ENCODE assay signal across 8 mouse cellular contexts in genomic region chr16:97851741-97852319, GRCm38 (mm10). TPM values are rescaled to one million over a fixed set of nuclear protein-coding genes. Genes with fewer than 3 reads are reported as not detected.
DNase-seq lines count a peak whose midpoint lies in the region; ATAC-seq lines count a peak whose summit lies in the region.

TSS of gene Prdm15 (minus strand) at chr16:97851850.

- ATAC-seq in heart, embryonic 15.5 days (replicated peaks; ENCODE audit: insufficient number of reproducible peaks, insufficient read depth, low FRiP score, low read depth), result peak; percentile 88
- ATAC-seq in liver, embryonic 12.5 days, result peak; percentile 84
- ATAC-seq in stomach, embryonic 16.5 days (ENCODE audit: insufficient read depth, low FRiP score), result peak; percentile 90

- H3K9me3 ChIP-seq in forebrain, embryonic 10.5 days, result no peaks in the 10 kb centered on the region
- no peaks in the 10 kb centered on the region for H3K9me3 ChIP-seq in heart, embryonic 15.5 days (replicated peaks)
- H3K9me3 ChIP-seq in liver, embryonic 12.5 days (replicated peaks), result no peaks in the 10 kb centered on the region
- no peaks in the 10 kb centered on the region for H3K9me3 ChIP-seq in stomach, embryonic 16.5 days (replicated peaks; ENCODE audit: control insufficient read depth, low read length)

- H3K36me3 ChIP-seq in forebrain, embryonic 10.5 days (replicated peaks), result peaks cover 24% of the 10 kb centered on the region
- H3K36me3 ChIP-seq in heart, embryonic 15.5 days, result no peaks in the 10 kb centered on the region
- H3K36me3 ChIP-seq in liver, embryonic 12.5 days, result peaks cover 8% of the 10 kb centered on the region; the same call in 1 of the 2 replicates
- no peaks in the 10 kb centered on the region for H3K36me3 ChIP-seq in stomach, embryonic 16.5 days (ENCODE audit: control insufficient read depth, insufficient read depth, low read length)

- peaks cover 32% of the 10 kb centered on the region for H3K4me1 ChIP-seq in forebrain, embryonic 10.5 days
- H3K4me1 ChIP-seq in heart, embryonic 15.5 days (replicated peaks), result peaks cover 34% of the 10 kb centered on the region
- H3K4me1 ChIP-seq in liver, embryonic 12.5 days, result peaks cover 49% of the 10 kb centered on the region
- H3K4me1 ChIP-seq in stomach, embryonic 16.5 days (ENCODE audit: control insufficient read depth, insufficient read depth, low read length), result peaks cover 19% of the 10 kb centered on the region

- 1% methylated on average over 31 of the region's 31 CpGs for WGBS in forebrain, embryonic 10.5 days
- under 1% methylated on average over 31 of the region's 31 CpGs for WGBS in heart, embryonic 15.5 days
- under 1% methylated on average over 31 of the region's 31 CpGs for WGBS in liver, embryonic 12.5 days (ENCODE audit: insufficient replicate concordance)
- 2% methylated on average over 31 of the region's 31 CpGs for WGBS in stomach, embryonic 16.5 days

- H3K4me3 ChIP-seq in forebrain, embryonic 10.5 days, result peak within 1 kb of the TSS; percentile 94
- H3K4me3 ChIP-seq in heart, embryonic 15.5 days, result peak within 1 kb of the TSS; percentile 88
- H3K4me3 ChIP-seq in liver, embryonic 12.5 days, result peak within 1 kb of the TSS; percentile 78
- peak within 1 kb of the TSS; percentile 95 for H3K4me3 ChIP-seq in stomach, embryonic 16.5 days (replicated peaks; ENCODE audit: low read length)

- peak; percentile 75 to 85 for DNase-seq in CD8-positive naive resting alpha-beta T cell, adult 2 months (ENCODE audit: low read depth in 2 of 2, low spot score in 2 of 2)
- peak; percentile 42 for DNase-seq in c-Kit-negative CD71-positive TER-119-positive erythroid progenitor cells, embryonic 14.5 days (ENCODE audit: low read depth, low spot score)
- peak; percentile 87 for DNase-seq in forebrain, embryonic 10.5 days (ENCODE audit: extremely low spot score, low spot score)
- DNase-seq in kidney, postnatal 14 days, result peak; percentile 92
- peak; percentile 86 for DNase-seq in naive thymus-derived CD4-positive, alpha-beta T cell, adult 2 months (ENCODE audit: low read depth)

- H3K27me3 ChIP-seq in forebrain, embryonic 10.5 days (ENCODE audit: poor library complexity, severe bottlenecking), result no peaks in the 10 kb centered on the region
- no peaks in the 10 kb centered on the region for H3K27me3 ChIP-seq in heart, embryonic 15.5 days
- H3K27me3 ChIP-seq in liver, embryonic 12.5 days (replicated peaks), result no peaks in the 10 kb centered on the region
- H3K27me3 ChIP-seq in stomach, embryonic 16.5 days (ENCODE audit: control insufficient read depth, insufficient read depth, low read length), result no peaks in the 10 kb centered on the region

- H3K9ac ChIP-seq in heart, embryonic 15.5 days, result peak within 1 kb of the TSS; percentile 99
- H3K9ac ChIP-seq in liver, embryonic 12.5 days, result peak within 1 kb of the TSS; percentile 90
- peak within 1 kb of the TSS; percentile 99 for H3K9ac ChIP-seq in stomach, embryonic 16.5 days (ENCODE audit: low read length)

- peak within 1 kb of the TSS; percentile 99 for H3K27ac ChIP-seq in forebrain, embryonic 10.5 days
- H3K27ac ChIP-seq in heart, embryonic 15.5 days, result peak within 1 kb of the TSS; percentile 99
- H3K27ac ChIP-seq in liver, embryonic 12.5 days, result peak within 1 kb of the TSS; percentile 87
- peak within 1 kb of the TSS; percentile 99 for H3K27ac ChIP-seq in stomach, embryonic 16.5 days (ENCODE audit: low read length)

- peak within 1 kb of the TSS; percentile 79 for H3K4me2 ChIP-seq in heart, embryonic 15.5 days
- peak within 1 kb of the TSS; percentile 81 for H3K4me2 ChIP-seq in liver, embryonic 12.5 days
- peak within 1 kb of the TSS; percentile 71 for H3K4me2 ChIP-seq in stomach, embryonic 16.5 days (ENCODE audit: low read depth, low read length)

RNA-seq across cellular contexts. Expression of gene Prdm15, which starts in this region (rescaled TPM):
- 15.8 and 16.0 TPM in 2 replicates for polyA plus RNA-seq in forebrain, embryonic 10.5 days (2016; fragmentation: Nextera tagmentation; extraction: Ambion mirVana)
- polyA plus RNA-seq in heart, embryonic 15.5 days (2015; fragmentation: Nextera tagmentation; extraction: Ambion mirVana), result 4.8 and 6.0 TPM in 2 replicates
- polyA plus RNA-seq in liver, embryonic 12.5 days (2016; fragmentation: Nextera tagmentation; extraction: Ambion mirVana), result 6.4 TPM in 2 replicates
- 10.0 and 10.4 TPM in 2 replicates for polyA plus RNA-seq in stomach, embryonic 16.5 days (2015; fragmentation: Nextera tagmentation; extraction: Ambion mirVana)

Comparison
In these comparisons a context has a peak if more than half of its experiments do, and no peak if none do; other contexts are left out.
1. Peak in every context shown above with its lines: DNase-seq, ATAC-seq, H3K4me3 ChIP-seq and H3K27ac ChIP-seq.
2. DNase-seq: peak in every context shown above with its lines; median percentile 92 in kidney, postnatal 14 days; 87 in forebrain, embryonic 10.5 days; 86 in naive thymus-derived CD4-positive, alpha-beta T cell, adult 2 months; 80 in CD8-positive naive resting alpha-beta T cell, adult 2 months; 42 in c-Kit-negative CD71-positive TER-119-positive erythroid progenitor cells, embryonic 14.5 days.